Mouse (Mus musculus): Measurements from ENCODE around the gene Cd247. TPM values are rescaled to one million over a fixed set of nuclear protein-coding genes. Genes with fewer than 3 reads are reported as not detected.
A peak's percentile ranks its signal among the peaks of the same experiment; 100 is the strongest.

The Cd247 gene
- polyA plus RNA-seq, 1 experiment: 663 TPM

GRCm38 (mm10) chr1:165771998-165772397 lies 16.5 kb upstream of the Cd247 start:
- no peaks in the 10 kb centered on the region for H3K27me3 ChIP-seq (ENCODE audit: control insufficient read depth, insufficient read depth, low read length)
- DNase-seq: no peak
- WGBS: 82% methylated on average over 9 of the region's 9 CpGs
- peaks cover 5% of the 10 kb centered on the region for H3K4me1 ChIP-seq (replicated peaks; ENCODE audit: control insufficient read depth, insufficient read depth, low read length)
- no peak overlapping the region for H3K4me3 ChIP-seq (ENCODE audit: control insufficient read depth, insufficient read depth, low read length)
- no peaks in the 10 kb centered on the region for H3K36me3 ChIP-seq (ENCODE audit: control insufficient read depth, insufficient read depth, low read length)
- no peak overlapping the region for H3K27ac ChIP-seq (ENCODE audit: control insufficient read depth, insufficient read depth, low read length)
- TF ChIP-seq POLR2A (IDR thresholded peaks at IDR 0.05; ENCODE audit: control insufficient read depth, extremely low read depth, insufficient read depth, low read length, poor library complexity) (no peak), CTCF (IDR thresholded peaks at IDR 0.05; ENCODE audit: borderline replicate concordance, control insufficient read depth, extremely low read depth, insufficient read depth, low read length, poor library complexity) (no peak)

- DNase-seq: peak; percentile 73
- H3K27me3 ChIP-seq (ENCODE audit: control insufficient read depth, insufficient read depth, low read length): no peaks in the 10 kb centered on the region
- H3K27ac ChIP-seq (ENCODE audit: control insufficient read depth, insufficient read depth, low read length): no peak overlapping the region
- H3K4me3 ChIP-seq (ENCODE audit: control insufficient read depth, insufficient read depth, low read length): no peak overlapping the region
- WGBS: 35% methylated on average over 19 of the region's 19 CpGs
- no peaks in the 10 kb centered on the region for H3K36me3 ChIP-seq (ENCODE audit: control insufficient read depth, insufficient read depth, low read length)
- peaks cover 6% of the 10 kb centered on the region for H3K4me1 ChIP-seq (replicated peaks; ENCODE audit: control insufficient read depth, insufficient read depth, low read length)
- TF ChIP-seq POLR2A (IDR thresholded peaks at IDR 0.05; ENCODE audit: control insufficient read depth, extremely low read depth, insufficient read depth, low read length, poor library complexity): no peak
- no peak for TF ChIP-seq CTCF (IDR thresholded peaks at IDR 0.05; ENCODE audit: borderline replicate concordance, control insufficient read depth, extremely low read depth, insufficient read depth, low read length, poor library complexity)
Measured at GRCm38 (mm10) chr1:165775518-165776294, 12.8 kb upstream of the Cd247 start.

- Histone ChIP-seq H3K4me3 (ENCODE audit: control insufficient read depth, insufficient read depth, low read length) (peak overlapping the region; percentile 54), H3K27me3 (ENCODE audit: control insufficient read depth, insufficient read depth, low read length) (no peaks in the 10 kb centered on the region), H3K27ac (ENCODE audit: control insufficient read depth, insufficient read depth, low read length) (peak overlapping the region; percentile 25), H3K36me3 (ENCODE audit: control insufficient read depth, insufficient read depth, low read length) (no peaks in the 10 kb centered on the region), H3K4me1 (replicated peaks; ENCODE audit: control insufficient read depth, insufficient read depth, low read length) (peaks cover 27% of the 10 kb centered on the region)
- TF ChIP-seq CTCF (IDR thresholded peaks at IDR 0.05; ENCODE audit: borderline replicate concordance, control insufficient read depth, extremely low read depth, insufficient read depth, low read length, poor library complexity): no peak
- TF ChIP-seq POLR2A (IDR thresholded peaks at IDR 0.05; ENCODE audit: control insufficient read depth, extremely low read depth, insufficient read depth, low read length, poor library complexity): no peak
- peak; percentile 62 for DNase-seq
- WGBS: 2% methylated on average over 13 of the region's 13 CpGs
Measured at GRCm38 (mm10) chr1:165779954-165780585, 8.4 kb upstream of the Cd247 start.

- no peaks in the 10 kb centered on the region for H3K27me3 ChIP-seq (ENCODE audit: control insufficient read depth, insufficient read depth, low read length)
- peak; percentile 66 for DNase-seq
- no peaks in the 10 kb centered on the region for H3K36me3 ChIP-seq (ENCODE audit: control insufficient read depth, insufficient read depth, low read length)
- H3K4me1 ChIP-seq (replicated peaks; ENCODE audit: control insufficient read depth, insufficient read depth, low read length): peaks cover 27% of the 10 kb centered on the region
- peak overlapping the region; percentile 92 for H3K27ac ChIP-seq (ENCODE audit: control insufficient read depth, insufficient read depth, low read length)
- H3K4me3 ChIP-seq (ENCODE audit: control insufficient read depth, insufficient read depth, low read length): peak overlapping the region; percentile 54
- TF ChIP-seq POLR2A (IDR thresholded peaks at IDR 0.05; ENCODE audit: control insufficient read depth, extremely low read depth, insufficient read depth, low read length, poor library complexity) (no peak), CTCF (IDR thresholded peaks at IDR 0.05; ENCODE audit: borderline replicate concordance, control insufficient read depth, extremely low read depth, insufficient read depth, low read length, poor library complexity) (peak; percentile 96)
- 4% methylated on average over 20 of the region's 20 CpGs for WGBS
Measured at GRCm38 (mm10) chr1:165780586-165781111, 7.8 kb upstream of the Cd247 start.

- Histone ChIP-seq H3K4me3 (ENCODE audit: control insufficient read depth, insufficient read depth, low read length) (peak overlapping the region; percentile 54), H3K4me1 (replicated peaks; ENCODE audit: control insufficient read depth, insufficient read depth, low read length) (peaks cover 22% of the 10 kb centered on the region), H3K27ac (ENCODE audit: control insufficient read depth, insufficient read depth, low read length) (peak overlapping the region; percentile 92), H3K27me3 (ENCODE audit: control insufficient read depth, insufficient read depth, low read length) (no peaks in the 10 kb centered on the region), H3K36me3 (ENCODE audit: control insufficient read depth, insufficient read depth, low read length) (no peaks in the 10 kb centered on the region)
- WGBS: 27% methylated on average over 9 of the region's 9 CpGs
- no peak for TF ChIP-seq POLR2A (IDR thresholded peaks at IDR 0.05; ENCODE audit: control insufficient read depth, extremely low read depth, insufficient read depth, low read length, poor library complexity)
- TF ChIP-seq CTCF (IDR thresholded peaks at IDR 0.05; ENCODE audit: borderline replicate concordance, control insufficient read depth, extremely low read depth, insufficient read depth, low read length, poor library complexity): no peak
- DNase-seq: no peak
Measured at GRCm38 (mm10) chr1:165781426-165781825, 7.1 kb upstream of the Cd247 start.

- peaks cover 22% of the 10 kb centered on the region for H3K4me1 ChIP-seq (replicated peaks; ENCODE audit: control insufficient read depth, insufficient read depth, low read length)
- WGBS: 65% methylated on average over 12 of the region's 12 CpGs
- DNase-seq: no peak
- no peak overlapping the region for H3K4me3 ChIP-seq (ENCODE audit: control insufficient read depth, insufficient read depth, low read length)
- no peaks in the 10 kb centered on the region for H3K27me3 ChIP-seq (ENCODE audit: control insufficient read depth, insufficient read depth, low read length)
- no peak for TF ChIP-seq CTCF (IDR thresholded peaks at IDR 0.05; ENCODE audit: borderline replicate concordance, control insufficient read depth, extremely low read depth, insufficient read depth, low read length, poor library complexity)
- no peak for TF ChIP-seq POLR2A (IDR thresholded peaks at IDR 0.05; ENCODE audit: control insufficient read depth, extremely low read depth, insufficient read depth, low read length, poor library complexity)
- no peaks in the 10 kb centered on the region for H3K36me3 ChIP-seq (ENCODE audit: control insufficient read depth, insufficient read depth, low read length)
- H3K27ac ChIP-seq (ENCODE audit: control insufficient read depth, insufficient read depth, low read length): peak overlapping the region; percentile 92; the same call in 1 of the 2 replicates
Measured at GRCm38 (mm10) chr1:165781911-165782310, 6.6 kb upstream of the Cd247 start.

All from thymus, adult 2 months (tissue).